Mouse (Mus musculus): ENCODE results near the gene Ccdc63. TPM values are rescaled to one million over a fixed set of nuclear protein-coding genes. Genes with fewer than 3 reads are reported as not detected.
A peak's percentile ranks its signal among the peaks of the same experiment; 100 is the strongest.

Gene Ccdc63
- polyA plus RNA-seq, 1 experiment from 2014 or later = 0.33 TPM

- Histone ChIP-seq H3K4me2 (no peak overlapping the region), H3K27ac (ENCODE audit: low read depth) (no peak overlapping the region), H3K4me1 (ENCODE audit: insufficient read depth) (peaks cover 11% of the 10 kb centered on the region; the same call in 1 of the 2 replicates), H3K9ac (no peak overlapping the region), H3K4me3 (ENCODE audit: low read depth, low read length) (no peak overlapping the region), H3K36me3 (ENCODE audit: insufficient read depth) (no peaks in the 10 kb centered on the region), H3K9me3 (ENCODE audit: low read depth, low read length) (no peaks in the 10 kb centered on the region), H3K27me3 (ENCODE audit: insufficient read depth, low read length) (no peaks in the 10 kb centered on the region)
- ATAC-seq (ENCODE audit: insufficient read depth) (no peak), DNase-seq (no peak)
- no peak for TF ChIP-seq CTCF (IDR thresholded peaks at IDR 0.05; ENCODE audit: low read depth)
- 39% methylated on average over 4 of the region's 4 CpGs for WGBS
These were observed 8.6 kb upstream of the Ccdc63 start for GRCm38 (mm10) chr5:122149259-122149658.

- no peak for DNase-seq
- H3K27me3 ChIP-seq (ENCODE audit: insufficient read depth, low read length) = no peaks in the 10 kb centered on the region
- TF ChIP-seq CTCF (IDR thresholded peaks at IDR 0.05; ENCODE audit: low read depth) = no peak
- no peaks in the 10 kb centered on the region for H3K9me3 ChIP-seq (ENCODE audit: low read depth, low read length)
- H3K36me3 ChIP-seq (ENCODE audit: insufficient read depth) = no peaks in the 10 kb centered on the region
- no peak overlapping the region for H3K4me2 ChIP-seq
- WGBS = 90% methylated on average over 1 of the region's 1 CpGs
- H3K9ac ChIP-seq = no peak overlapping the region
- no peak overlapping the region for H3K27ac ChIP-seq (ENCODE audit: low read depth)
- peaks cover 11% of the 10 kb centered on the region; the same call in 1 of the 2 replicates for H3K4me1 ChIP-seq (ENCODE audit: insufficient read depth)
- ATAC-seq (ENCODE audit: insufficient read depth) = no peak
- H3K4me3 ChIP-seq (ENCODE audit: low read depth, low read length) = no peak overlapping the region
These were observed 7.5 kb upstream of the Ccdc63 start for GRCm38 (mm10) chr5:122148107-122148506.

- no peak for TF ChIP-seq CTCF (IDR thresholded peaks at IDR 0.05; ENCODE audit: low read depth)
- ATAC-seq (ENCODE audit: insufficient read depth) (peak; percentile 12; the same call in 1 of the 2 replicates), DNase-seq (no peak)
- Histone ChIP-seq H3K4me1 (ENCODE audit: insufficient read depth) (peaks cover 11% of the 10 kb centered on the region; the same call in 1 of the 2 replicates), H3K9ac (peak overlapping the region; percentile 7; the same call in 1 of the 2 replicates), H3K27me3 (ENCODE audit: insufficient read depth, low read length) (no peaks in the 10 kb centered on the region), H3K36me3 (ENCODE audit: insufficient read depth) (no peaks in the 10 kb centered on the region), H3K4me2 (peak overlapping the region; percentile 58), H3K27ac (ENCODE audit: low read depth) (peak overlapping the region; percentile 96), H3K4me3 (ENCODE audit: low read depth, low read length) (no peak overlapping the region), H3K9me3 (ENCODE audit: low read depth, low read length) (no peaks in the 10 kb centered on the region)
These were observed 6.0 kb upstream of the Ccdc63 start for GRCm38 (mm10) chr5:122146609-122147008.

- Histone ChIP-seq H3K4me1 (ENCODE audit: insufficient read depth) (peaks cover 11% of the 10 kb centered on the region; the same call in 1 of the 2 replicates), H3K4me2 (peak overlapping the region; percentile 58), H3K9ac (peak overlapping the region; percentile 7), H3K4me3 (ENCODE audit: low read depth, low read length) (no peak overlapping the region), H3K27me3 (ENCODE audit: insufficient read depth, low read length) (no peaks in the 10 kb centered on the region), H3K9me3 (ENCODE audit: low read depth, low read length) (no peaks in the 10 kb centered on the region), H3K36me3 (ENCODE audit: insufficient read depth) (no peaks in the 10 kb centered on the region), H3K27ac (ENCODE audit: low read depth) (peak overlapping the region; percentile 96)
- peak; percentile 77 for ATAC-seq (ENCODE audit: insufficient read depth)
- DNase-seq = peak; percentile 84
- no peak for TF ChIP-seq CTCF (IDR thresholded peaks at IDR 0.05; ENCODE audit: low read depth)
- WGBS = 26% methylated on average over 10 of the region's 10 CpGs
These were observed 5.5 kb upstream of the Ccdc63 start for GRCm38 (mm10) chr5:122146056-122146580.

GRCm38 (mm10) chr5:122145381-122146055, 4.9 kb upstream of the Ccdc63 start:
- WGBS = 31% methylated on average over 15 of the region's 15 CpGs
- peak; percentile 78 for ATAC-seq (ENCODE audit: insufficient read depth)
- H3K9ac ChIP-seq = peak overlapping the region; percentile 47

GRCm38 (mm10) chr5:122144825-122145224, 4.2 kb upstream of the Ccdc63 start:
- WGBS = 69% methylated on average over 4 of the region's 4 CpGs
- no peak for ATAC-seq (ENCODE audit: insufficient read depth)
- H3K9me3 ChIP-seq (ENCODE audit: low read depth, low read length) = no peaks in the 10 kb centered on the region

More at GRCm38 (mm10) chr5:122145381-122146055, 4.9 kb upstream of the Ccdc63 start:
- Histone ChIP-seq H3K4me3 (ENCODE audit: low read depth, low read length) (0 out of 2 replicates have a peak overlapping the region, but pooled peaks have one; percentile 16), H3K27me3 (ENCODE audit: insufficient read depth, low read length) (no peaks in the 10 kb centered on the region), H3K27ac (ENCODE audit: low read depth) (peak overlapping the region; percentile 96), H3K4me2 (peak overlapping the region; percentile 58), H3K9me3 (ENCODE audit: low read depth, low read length) (no peaks in the 10 kb centered on the region), H3K36me3 (ENCODE audit: insufficient read depth) (no peaks in the 10 kb centered on the region), H3K4me1 (ENCODE audit: insufficient read depth) (peaks cover 11% of the 10 kb centered on the region; the same call in 1 of the 2 replicates)
- DNase-seq = peak; percentile 79
- TF ChIP-seq CTCF (IDR thresholded peaks at IDR 0.05; ENCODE audit: low read depth) = peak; percentile 29; the same call in 1 of the 2 replicates

GRCm38 (mm10) chr5:122143543-122143942, 2.9 kb upstream of the Ccdc63 start:
- Histone ChIP-seq H3K27me3 (ENCODE audit: insufficient read depth, low read length) (no peaks in the 10 kb centered on the region), H3K36me3 (ENCODE audit: insufficient read depth) (no peaks in the 10 kb centered on the region), H3K27ac (ENCODE audit: low read depth) (no peak overlapping the region), H3K4me2 (no peak overlapping the region), H3K4me1 (ENCODE audit: insufficient read depth) (peaks cover 11% of the 10 kb centered on the region; the same call in 1 of the 2 replicates), H3K9ac (no peak overlapping the region), H3K4me3 (ENCODE audit: low read depth, low read length) (no peak overlapping the region), H3K9me3 (ENCODE audit: low read depth, low read length) (no peaks in the 10 kb centered on the region)
- ATAC-seq (ENCODE audit: insufficient read depth) = no peak
- TF ChIP-seq CTCF (IDR thresholded peaks at IDR 0.05; ENCODE audit: low read depth) = no peak
- DNase-seq = peak; percentile 63
- WGBS = 65% methylated on average over 15 of the region's 15 CpGs

More at GRCm38 (mm10) chr5:122144825-122145224, 4.2 kb upstream of the Ccdc63 start:
- no peak for DNase-seq
- Histone ChIP-seq H3K4me1 (ENCODE audit: insufficient read depth) (peaks cover 11% of the 10 kb centered on the region; the same call in 1 of the 2 replicates), H3K36me3 (ENCODE audit: insufficient read depth) (no peaks in the 10 kb centered on the region), H3K27me3 (ENCODE audit: insufficient read depth, low read length) (no peaks in the 10 kb centered on the region), H3K27ac (ENCODE audit: low read depth) (peak overlapping the region; percentile 96), H3K9ac (no peak overlapping the region), H3K4me3 (ENCODE audit: low read depth, low read length) (no peak overlapping the region), H3K4me2 (peak overlapping the region; percentile 15; the same call in 1 of the 2 replicates)
- TF ChIP-seq CTCF (IDR thresholded peaks at IDR 0.05; ENCODE audit: low read depth) = no peak
